Mouse (Mus musculus): ENCODE measurements around the gene Abcc6.
A peak's percentile ranks its signal among the peaks of the same experiment; 100 is the strongest.

Abcc6 gene

GRCm38 (mm10) chr7:46030145-46030488 lies at the start of gene Abcc6:
TSS of gene Abcc6 (minus strand) at chr7:46030302.
- DNase-seq (ENCODE audit: low spot score): no peak

GRCm38 (mm10) chr7:46077675-46078074 lies 47.6 kb upstream of the Abcc6 start:
- DNase-seq (ENCODE audit: low spot score): no peak

GRCm38 (mm10) chr7:46076844-46077243 lies 46.7 kb upstream of the Abcc6 start:
- no peak for DNase-seq (ENCODE audit: low spot score)

GRCm38 (mm10) chr7:46068831-46069230 lies 38.7 kb upstream of the Abcc6 start:
- DNase-seq (ENCODE audit: low spot score): no peak

GRCm38 (mm10) chr7:46063296-46063695 lies 33.2 kb upstream of the Abcc6 start:
- DNase-seq (ENCODE audit: low spot score): no peak

GRCm38 (mm10) chr7:46061614-46062013 lies 31.5 kb upstream of the Abcc6 start:
- DNase-seq (ENCODE audit: low spot score): no peak

- DNase-seq (ENCODE audit: low spot score): no peak
Measured at GRCm38 (mm10) chr7:46060688-46061087, 30.6 kb upstream of the Abcc6 start.

GRCm38 (mm10) chr7:46058882-46059281 lies 28.8 kb upstream of the Abcc6 start:
- no peak for DNase-seq (ENCODE audit: low spot score)

GRCm38 (mm10) chr7:46053566-46053965 lies 23.5 kb upstream of the Abcc6 start:
- no peak for DNase-seq (ENCODE audit: low spot score)

- DNase-seq (ENCODE audit: low spot score): no peak
Measured at GRCm38 (mm10) chr7:46052161-46052821, 22.2 kb upstream of the Abcc6 start.

- no peak for DNase-seq (ENCODE audit: low spot score)
Measured at GRCm38 (mm10) chr7:46049981-46050380, 19.9 kb upstream of the Abcc6 start.

- DNase-seq (ENCODE audit: low spot score): no peak
Measured at GRCm38 (mm10) chr7:46047873-46048562, 17.9 kb upstream of the Abcc6 start.

GRCm38 (mm10) chr7:46045882-46046281 lies 15.8 kb upstream of the Abcc6 start:
- DNase-seq (ENCODE audit: low spot score): no peak

- DNase-seq (ENCODE audit: low spot score): no peak
Measured at GRCm38 (mm10) chr7:46044106-46044505, 14.0 kb upstream of the Abcc6 start.

- DNase-seq (ENCODE audit: low spot score): no peak
Measured at GRCm38 (mm10) chr7:46039873-46040272, 9.8 kb upstream of the Abcc6 start.

- DNase-seq (ENCODE audit: low spot score): no peak
Measured at GRCm38 (mm10) chr7:46037433-46037832, 7.3 kb upstream of the Abcc6 start.

- no peak for DNase-seq (ENCODE audit: low spot score)
Measured at GRCm38 (mm10) chr7:46035468-46035867, 5.4 kb upstream of the Abcc6 start.

- DNase-seq (ENCODE audit: low spot score): no peak
Measured at GRCm38 (mm10) chr7:46034991-46035390, 4.9 kb upstream of the Abcc6 start.

GRCm38 (mm10) chr7:46033870-46034337 lies 3.8 kb upstream of the Abcc6 start:
- no peak for DNase-seq (ENCODE audit: low spot score)

- peak; percentile 92 for DNase-seq (ENCODE audit: low spot score)
Measured at GRCm38 (mm10) chr7:46033109-46033869, 3.2 kb upstream of the Abcc6 start, which contains the start of gene Nomo1. TSS of gene Nomo1 (plus strand) at chr7:46033698.

GRCm38 (mm10) chr7:46031075-46031474 lies 973 bp upstream of the Abcc6 start:
- no peak for DNase-seq (ENCODE audit: low spot score)

GRCm38 (mm10) chr7:46029299-46030144 lies 580 bp downstream of the Abcc6 start:
- no peak for DNase-seq (ENCODE audit: low spot score)
